Mouse (Mus musculus): Measurements from ENCODE around the gene Arpc4. TPM values are rescaled to one million over a fixed set of nuclear protein-coding genes. Genes with fewer than 3 reads are reported as not detected.
A peak's percentile ranks its signal among the peaks of the same experiment; 100 is the strongest.

The Arpc4 gene
- total and polyA plus RNA-seq, 3 experiments: 231 to 375 TPM; not detected in 1

GRCm38 (mm10) chr6:113404649-113405448 lies 26.9 kb downstream of the Arpc4 start:
- TF ChIP-seq MXI1 (IDR thresholded peaks at IDR 0.05; ENCODE audit: low read depth, low read length): no peak
- no peak for TF ChIP-seq MAX (IDR thresholded peaks at IDR 0.05; ENCODE audit: low read length)
- Histone ChIP-seq H3K9ac (ENCODE audit: control insufficient read depth, low read depth, low read length, poor library complexity, severe bottlenecking) (no peak overlapping the region), H3K4me1 (ENCODE audit: control insufficient read depth in 1 of 2, insufficient read depth in 2 of 2, low read length in 2 of 2) (no peaks in the 10 kb centered on the region), H3K27ac (ENCODE audit: control insufficient read depth, low read depth, low read length) (no peak overlapping the region), H3K9me3 (replicated peaks; ENCODE audit: insufficient read depth, low read length) (no peaks in the 10 kb centered on the region), H3K27me3 (ENCODE audit: control insufficient read depth in 1 of 2, insufficient read depth in 2 of 2, low read length in 2 of 2) (no peaks in the 10 kb centered on the region), H3K4me3 (ENCODE audit: control insufficient read depth in 1 of 2, insufficient read depth in 1 of 2, low read depth in 2 of 2, low read length in 2 of 2) (no peak overlapping the region), H3K36me3 (ENCODE audit: control insufficient read depth in 1 of 2, insufficient read depth in 2 of 2, low read length in 2 of 2) (no peaks in the 10 kb centered on the region; a peak in 1 of 4 replicates), H3K79me2 (ENCODE audit: control insufficient read depth, insufficient read depth, low read length, poor library complexity) (no peaks in the 10 kb centered on the region)
- DNase-seq (ENCODE audit: low read depth, low spot score): no peak

- no peaks in the 10 kb centered on the region for H3K4me1 ChIP-seq (ENCODE audit: control insufficient read depth in 1 of 2, insufficient read depth in 2 of 2, low read length in 2 of 2)
- no peak overlapping the region for H3K27ac ChIP-seq (ENCODE audit: control insufficient read depth, low read depth, low read length)
- H3K4me3 ChIP-seq (ENCODE audit: control insufficient read depth in 1 of 2, insufficient read depth in 1 of 2, low read depth in 2 of 2, low read length in 2 of 2): no peak overlapping the region
- H3K36me3 ChIP-seq (ENCODE audit: control insufficient read depth in 1 of 2, insufficient read depth in 2 of 2, low read length in 2 of 2): no peaks in the 10 kb centered on the region; a peak in 1 of 4 replicates
- no peaks in the 10 kb centered on the region for H3K79me2 ChIP-seq (ENCODE audit: control insufficient read depth, insufficient read depth, low read length, poor library complexity)
- DNase-seq (ENCODE audit: low read depth, low spot score): no peak
- H3K9me3 ChIP-seq (replicated peaks; ENCODE audit: insufficient read depth, low read length): no peaks in the 10 kb centered on the region
- no peaks in the 10 kb centered on the region for H3K27me3 ChIP-seq (ENCODE audit: control insufficient read depth in 1 of 2, insufficient read depth in 2 of 2, low read length in 2 of 2)
- H3K9ac ChIP-seq (ENCODE audit: control insufficient read depth, low read depth, low read length, poor library complexity, severe bottlenecking): no peak overlapping the region
- TF ChIP-seq ETS1 (IDR thresholded peaks at IDR 0.05; ENCODE audit: low read depth, low read length) (no peak), MXI1 (IDR thresholded peaks at IDR 0.05; ENCODE audit: low read depth, low read length) (no peak), CHD1 (IDR thresholded peaks at IDR 0.05; ENCODE audit: low read depth, low read length) (no peak)
These were observed 27.6 kb downstream of the Arpc4 start for GRCm38 (mm10) chr6:113405483-113405882.

- Histone ChIP-seq H3K27me3 (ENCODE audit: control insufficient read depth in 1 of 2, insufficient read depth in 2 of 2, low read length in 2 of 2) (no peaks in the 10 kb centered on the region), H3K79me2 (ENCODE audit: control insufficient read depth, insufficient read depth, low read length, poor library complexity) (no peaks in the 10 kb centered on the region), H3K27ac (ENCODE audit: control insufficient read depth, low read depth, low read length) (no peak overlapping the region), H3K4me1 (ENCODE audit: control insufficient read depth in 1 of 2, insufficient read depth in 2 of 2, low read length in 2 of 2) (no peaks in the 10 kb centered on the region), H3K4me3 (ENCODE audit: control insufficient read depth in 1 of 2, insufficient read depth in 1 of 2, low read depth in 2 of 2, low read length in 2 of 2) (no peak overlapping the region), H3K9ac (ENCODE audit: control insufficient read depth, low read depth, low read length, poor library complexity, severe bottlenecking) (no peak overlapping the region), H3K36me3 (ENCODE audit: control insufficient read depth in 1 of 2, insufficient read depth in 2 of 2, low read length in 2 of 2) (no peaks in the 10 kb centered on the region; a peak in 1 of 4 replicates), H3K9me3 (replicated peaks; ENCODE audit: insufficient read depth, low read length) (no peaks in the 10 kb centered on the region)
- DNase-seq (ENCODE audit: low read depth, low spot score): peak; percentile 57
- peak; percentile 33 for TF ChIP-seq SMC3 (IDR thresholded peaks at IDR 0.05; ENCODE audit: low read depth, low read length)
- TF ChIP-seq ELF1 (IDR thresholded peaks at IDR 0.05; ENCODE audit: low read depth, low read length): no peak
- peak; percentile 51 to 63 (median 52) for TF ChIP-seq CTCF (IDR thresholded peaks at IDR 0.05 in 2 of 3, conservative IDR thresholded peaks at IDR 0.05 in 1 of 3; ENCODE audit: control insufficient read depth in 1 of 3, insufficient read depth in 1 of 3, low read depth in 2 of 3, low read length in 3 of 3, poor library complexity in 1 of 3, severe bottlenecking in 1 of 3)
- TF ChIP-seq RAD21 (IDR thresholded peaks at IDR 0.05; ENCODE audit: low read depth, low read length): peak; percentile 29
These were observed 28.8 kb downstream of the Arpc4 start for GRCm38 (mm10) chr6:113406683-113407082.

Measured in MEL (cell line).